Mouse (Mus musculus): ENCODE measurements around the gene Eif4h. TPM values are rescaled to one million over a fixed set of nuclear protein-coding genes. Genes with fewer than 3 reads are reported as not detected.
"Not testable (repeated sequence)": the region's sequence is repeated elsewhere in the genome, so short reads cannot be mapped to it uniquely, and the experiment has no call there.

Eif4h gene
- polyA plus RNA-seq, 1 experiment from 2014 or later, result 408 TPM

DNA sequence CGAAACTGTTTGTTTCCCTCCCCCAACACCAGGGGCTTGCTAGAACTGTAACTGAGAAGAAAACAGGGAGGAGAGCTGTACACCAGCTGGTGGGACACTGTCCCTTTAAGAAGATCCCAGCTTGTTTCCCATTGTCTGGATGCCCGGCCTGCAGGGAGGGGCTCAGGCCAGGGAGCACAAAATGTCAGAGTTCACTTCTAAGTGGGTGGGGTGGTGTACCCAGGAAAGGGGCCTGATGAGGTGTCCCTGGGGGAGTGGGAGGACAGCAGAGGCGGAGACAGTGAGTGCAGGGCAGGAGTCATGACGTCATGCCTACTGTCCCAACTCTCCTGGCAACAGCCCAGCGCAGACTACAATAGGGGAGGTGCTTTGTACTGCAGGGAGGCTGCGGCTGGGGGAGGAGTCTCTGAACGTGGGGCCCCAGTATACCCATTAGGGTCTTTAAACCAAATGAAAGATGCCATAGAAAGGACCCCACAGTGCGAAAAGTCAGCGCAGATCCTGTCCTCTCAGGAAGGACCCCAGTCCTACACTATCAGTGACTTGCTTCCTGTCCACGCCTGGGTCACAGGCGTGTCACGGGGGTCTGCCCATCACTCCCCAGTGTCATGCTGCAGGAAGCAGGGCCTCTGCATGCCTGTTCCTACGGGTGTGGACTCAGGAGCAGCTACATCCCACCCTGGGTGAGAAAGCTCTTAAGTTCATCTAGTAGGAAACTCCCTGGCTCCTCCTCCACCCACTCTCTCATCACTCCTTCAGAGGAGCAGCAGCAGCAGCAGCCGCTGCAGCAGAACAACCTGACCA, 36.9 kb upstream of the Eif4h start:
- Histone ChIP-seq H3K36me3 (peaks cover 18% of the 10 kb centered on the region), H3K4me1 (peaks cover 35% of the 10 kb centered on the region), H3K4me2 (peak overlapping the region; percentile 55), H3K27me3 (no peaks in the 10 kb centered on the region), H3K4me3 (peak overlapping the region; percentile 34), H3K9me3 (no peaks in the 10 kb centered on the region), H3K27ac (peak overlapping the region; percentile 82), H3K9ac (no peak overlapping the region)
- peak; percentile 72 for ATAC-seq (ENCODE audit: insufficient number of reproducible peaks, low FRiP score, low TSS enrichment, low read depth)
- WGBS, result 6% methylated on average over 14 of the region's 14 CpGs

DNA sequence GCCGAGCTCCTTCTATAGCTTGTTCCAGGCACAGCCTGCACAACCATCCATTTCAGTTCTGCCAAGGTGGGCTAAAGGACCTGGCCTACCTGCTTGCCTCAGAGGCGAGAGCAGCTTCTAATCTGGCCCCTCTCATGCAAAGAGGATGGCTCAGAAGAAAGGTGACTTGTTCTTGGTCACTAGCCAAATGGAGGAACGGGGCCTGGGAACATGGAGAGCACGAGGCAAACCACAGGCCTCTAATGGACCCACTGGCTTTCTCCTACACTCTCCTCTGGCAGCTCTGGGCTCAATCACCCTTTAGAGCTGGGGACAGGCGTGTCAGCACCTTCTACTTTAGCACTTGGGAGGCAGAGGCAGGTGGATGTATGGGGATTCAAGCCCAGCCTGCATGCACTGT, 35.7 kb upstream of the Eif4h start:
- no peak overlapping the region for H3K4me3 ChIP-seq
- WGBS, result 74% methylated on average over 5 of the region's 5 CpGs
- H3K4me1 ChIP-seq, result peaks cover 35% of the 10 kb centered on the region
- ATAC-seq (ENCODE audit: insufficient number of reproducible peaks, low FRiP score, low TSS enrichment, low read depth), result no peak
- no peaks in the 10 kb centered on the region for H3K9me3 ChIP-seq
- no peaks in the 10 kb centered on the region for H3K27me3 ChIP-seq
- peak overlapping the region; percentile 82 for H3K27ac ChIP-seq
- no peak overlapping the region for H3K4me2 ChIP-seq
- no peak overlapping the region for H3K9ac ChIP-seq
- peaks cover 23% of the 10 kb centered on the region for H3K36me3 ChIP-seq

DNA sequence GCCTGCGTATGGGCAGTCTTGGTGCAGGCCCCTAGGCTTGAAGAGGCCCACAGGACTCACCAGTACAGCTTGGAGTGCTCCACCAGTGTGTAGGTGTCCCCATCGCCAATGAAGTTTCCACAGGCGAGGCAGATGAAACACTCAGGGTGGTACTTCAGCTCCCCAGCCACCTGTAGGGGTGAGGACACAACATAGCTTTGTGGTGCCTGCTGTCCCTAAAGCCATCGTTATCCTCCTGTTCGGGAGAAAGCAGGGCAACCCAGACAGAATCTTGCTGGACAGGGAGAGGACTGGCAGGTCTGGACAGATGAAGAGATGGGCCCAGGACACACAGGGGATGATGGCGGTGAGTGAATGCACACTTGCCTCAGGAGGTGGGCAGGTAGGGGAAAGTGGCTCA, 33.3 kb upstream of the Eif4h start:
- Histone ChIP-seq H3K27me3 (no peaks in the 10 kb centered on the region), H3K4me1 (peaks cover 20% of the 10 kb centered on the region), H3K27ac (no peak overlapping the region), H3K9ac (no peak overlapping the region), H3K36me3 (peaks cover 40% of the 10 kb centered on the region), H3K4me2 (no peak overlapping the region), H3K9me3 (no peaks in the 10 kb centered on the region), H3K4me3 (no peak overlapping the region)
- ATAC-seq (ENCODE audit: insufficient number of reproducible peaks, low FRiP score, low TSS enrichment, low read depth), result no peak
- 87% methylated on average over 6 of the region's 6 CpGs for WGBS

DNA sequence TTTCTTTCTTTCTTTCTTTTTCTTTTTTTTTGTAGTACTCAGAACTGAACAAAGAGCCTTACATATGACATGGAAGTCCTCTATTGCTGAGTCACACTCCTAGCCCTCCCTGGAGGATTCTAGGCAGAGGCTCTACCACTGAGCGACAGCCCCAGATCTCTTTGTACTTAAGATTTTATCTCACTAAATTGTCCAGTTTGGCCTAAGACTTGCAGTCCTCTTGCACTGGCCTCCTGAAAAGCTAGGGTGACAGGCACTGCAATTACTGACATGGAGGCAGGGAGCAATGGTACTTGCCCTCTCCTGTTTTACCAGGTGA, 32.9 kb upstream of the Eif4h start:
- no peak overlapping the region for H3K9ac ChIP-seq
- H3K27me3 ChIP-seq, result no peaks in the 10 kb centered on the region
- H3K4me2 ChIP-seq, result no peak overlapping the region
- H3K27ac ChIP-seq, result no peak overlapping the region
- peaks cover 19% of the 10 kb centered on the region for H3K4me1 ChIP-seq
- 83% methylated on average over 1 of the region's 1 CpGs for WGBS
- no peak overlapping the region for H3K4me3 ChIP-seq
- H3K36me3 ChIP-seq, result peaks cover 45% of the 10 kb centered on the region
- no peaks in the 10 kb centered on the region for H3K9me3 ChIP-seq
- no peak for ATAC-seq (ENCODE audit: insufficient number of reproducible peaks, low FRiP score, low TSS enrichment, low read depth)

DNA sequence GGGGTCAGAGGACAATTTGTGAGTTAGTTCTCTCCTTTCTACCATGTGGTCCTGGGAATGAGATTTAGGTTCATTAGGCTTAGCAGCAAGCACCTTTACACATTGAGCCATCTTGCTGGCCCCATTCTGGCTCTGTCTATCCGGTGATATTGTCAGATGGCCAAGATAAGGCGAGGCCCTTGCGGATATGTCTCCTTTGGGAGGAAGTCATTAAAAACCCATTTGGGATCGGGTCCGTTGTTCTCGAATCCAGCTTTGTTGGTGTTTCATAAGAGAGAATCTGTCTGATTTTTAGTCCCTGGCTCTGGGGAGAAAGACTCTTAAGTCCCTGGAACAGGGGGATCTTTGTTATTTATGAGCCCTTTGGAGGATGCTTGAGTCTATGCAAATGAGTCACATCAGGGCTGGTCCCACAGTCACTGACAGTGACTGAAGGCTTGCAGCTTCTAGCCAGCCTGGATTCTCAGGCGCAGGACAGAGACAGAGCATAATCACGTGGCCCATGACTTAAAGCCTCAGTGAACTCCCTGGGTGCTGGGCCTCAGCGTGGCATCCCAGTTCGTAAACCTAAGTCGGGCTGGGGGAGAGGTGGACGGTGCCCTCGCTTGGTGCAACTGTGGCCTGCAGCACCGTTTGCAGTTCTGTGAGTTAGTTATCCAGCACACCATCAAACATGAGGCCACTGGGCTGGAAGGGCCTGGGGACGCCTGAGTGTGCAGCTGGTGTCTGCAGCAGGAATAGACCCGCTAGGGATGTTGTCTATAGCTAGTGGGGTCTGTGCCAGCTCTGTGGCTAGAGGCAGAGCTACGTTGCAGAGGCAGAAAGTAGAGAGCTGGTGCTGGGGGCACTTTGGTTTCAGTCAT, 32.3 kb upstream of the Eif4h start:
- WGBS, result 69% methylated on average over 17 of the region's 17 CpGs
- Histone ChIP-seq H3K27me3 (no peaks in the 10 kb centered on the region), H3K36me3 (peaks cover 47% of the 10 kb centered on the region), H3K4me2 (no peak overlapping the region), H3K9me3 (no peaks in the 10 kb centered on the region), H3K9ac (no peak overlapping the region), H3K4me3 (no peak overlapping the region), H3K4me1 (peaks cover 13% of the 10 kb centered on the region), H3K27ac (no peak overlapping the region)
- ATAC-seq (ENCODE audit: insufficient number of reproducible peaks, low FRiP score, low TSS enrichment, low read depth), result no peak

DNA sequence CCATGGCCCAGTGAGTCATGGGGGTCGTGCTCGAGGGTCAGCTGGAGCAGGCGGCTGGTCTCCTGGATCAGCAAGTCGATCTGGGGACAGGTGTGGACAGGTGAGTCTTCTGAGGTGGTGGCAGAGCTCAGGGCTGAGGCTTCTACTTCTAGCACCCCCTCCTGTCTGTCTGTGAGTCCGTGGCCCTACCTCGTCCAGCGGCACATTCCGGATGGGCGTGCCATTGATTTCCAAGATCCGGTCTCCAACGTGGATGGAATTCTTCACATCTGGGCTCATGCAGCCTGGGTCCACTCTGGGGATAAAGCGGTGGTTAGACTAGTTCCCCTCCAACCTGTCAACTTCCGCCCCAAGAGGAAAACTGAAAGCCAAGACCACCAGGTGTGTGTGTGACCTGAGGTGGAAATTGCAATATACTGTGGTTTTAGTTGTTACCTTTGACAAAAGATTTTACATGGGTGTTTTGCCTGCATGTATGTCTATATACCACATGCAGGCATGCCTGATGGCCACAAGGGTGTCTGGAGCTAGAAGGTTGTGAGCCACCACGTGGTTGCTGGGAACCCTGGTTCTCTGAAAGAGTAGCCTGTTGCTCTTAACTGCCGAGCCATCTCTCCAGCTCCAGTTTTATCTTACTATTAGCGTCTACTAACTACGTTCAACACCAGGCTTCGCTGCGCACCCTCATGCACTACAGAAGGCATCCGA, 29.9 kb upstream of the Eif4h start:
- Histone ChIP-seq H3K36me3 (peaks cover 67% of the 10 kb centered on the region), H3K4me1 (no peaks in the 10 kb centered on the region), H3K9me3 (no peaks in the 10 kb centered on the region), H3K27ac (no peak overlapping the region), H3K9ac (no peak overlapping the region), H3K4me2 (no peak overlapping the region), H3K4me3 (no peak overlapping the region), H3K27me3 (no peaks in the 10 kb centered on the region)
- no peak for ATAC-seq (ENCODE audit: insufficient number of reproducible peaks, low FRiP score, low TSS enrichment, low read depth)
- WGBS, result 73% methylated on average over 20 of the region's 20 CpGs

DNA sequence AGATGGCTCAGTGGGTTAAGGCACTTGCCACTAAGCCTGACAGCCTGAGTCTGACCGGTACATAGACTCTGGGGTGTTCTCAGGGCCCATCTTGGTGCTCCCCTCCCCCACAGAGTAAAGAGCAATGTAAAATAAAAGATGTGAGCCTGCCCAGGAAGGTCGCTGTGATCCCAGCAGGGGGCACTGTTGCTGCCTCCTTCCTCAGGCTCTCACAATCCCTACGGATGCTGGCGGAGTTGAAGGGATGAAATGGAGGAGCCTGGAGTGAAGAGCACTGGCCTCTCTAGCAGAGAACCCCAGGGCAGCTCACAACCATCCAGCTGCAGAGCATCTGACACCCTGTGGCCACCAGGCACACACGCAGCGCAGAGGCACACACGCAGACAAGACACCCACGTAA, 29.2 kb upstream of the Eif4h start:
- no peaks in the 10 kb centered on the region for H3K9me3 ChIP-seq
- peaks cover 74% of the 10 kb centered on the region for H3K36me3 ChIP-seq
- H3K4me3 ChIP-seq, result no peak overlapping the region
- H3K27ac ChIP-seq, result no peak overlapping the region
- H3K4me1 ChIP-seq, result no peaks in the 10 kb centered on the region
- H3K9ac ChIP-seq, result no peak overlapping the region
- 40% methylated on average over 8 of the region's 8 CpGs for WGBS
- ATAC-seq (ENCODE audit: insufficient number of reproducible peaks, low FRiP score, low TSS enrichment, low read depth), result peak; percentile 20; the same call in 1 of the 2 replicates
- no peaks in the 10 kb centered on the region for H3K27me3 ChIP-seq
- no peak overlapping the region for H3K4me2 ChIP-seq

DNA sequence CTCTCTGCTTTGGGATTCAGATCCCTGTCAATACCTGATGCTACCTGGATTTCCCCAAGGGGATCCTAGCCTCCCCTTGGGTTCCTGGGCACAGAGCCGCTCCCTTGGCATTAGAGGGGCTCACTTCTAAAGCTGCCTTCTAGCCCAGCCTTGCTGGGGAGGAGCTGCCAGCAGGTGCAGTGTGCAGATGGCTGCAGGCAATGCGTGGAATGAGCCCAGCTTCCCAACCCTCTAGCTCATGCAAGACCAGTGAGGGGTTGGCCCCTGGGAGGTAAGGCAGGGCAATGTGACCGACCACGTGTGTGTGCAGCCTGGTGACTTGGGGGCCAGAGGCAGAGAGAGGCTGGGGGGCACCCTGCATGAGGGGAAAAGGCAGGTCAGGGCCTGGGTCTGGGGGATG, 17.4 kb upstream of the Eif4h start:
- no peak for ATAC-seq (ENCODE audit: insufficient number of reproducible peaks, low FRiP score, low TSS enrichment, low read depth)
- 74% methylated on average over 4 of the region's 4 CpGs for WGBS
- Histone ChIP-seq H3K4me2 (no peak overlapping the region), H3K9me3 (no peaks in the 10 kb centered on the region), H3K27ac (no peak overlapping the region), H3K9ac (no peak overlapping the region), H3K36me3 (peaks cover 26% of the 10 kb centered on the region), H3K4me3 (no peak overlapping the region), H3K4me1 (peaks cover 6% of the 10 kb centered on the region), H3K27me3 (no peaks in the 10 kb centered on the region)

DNA sequence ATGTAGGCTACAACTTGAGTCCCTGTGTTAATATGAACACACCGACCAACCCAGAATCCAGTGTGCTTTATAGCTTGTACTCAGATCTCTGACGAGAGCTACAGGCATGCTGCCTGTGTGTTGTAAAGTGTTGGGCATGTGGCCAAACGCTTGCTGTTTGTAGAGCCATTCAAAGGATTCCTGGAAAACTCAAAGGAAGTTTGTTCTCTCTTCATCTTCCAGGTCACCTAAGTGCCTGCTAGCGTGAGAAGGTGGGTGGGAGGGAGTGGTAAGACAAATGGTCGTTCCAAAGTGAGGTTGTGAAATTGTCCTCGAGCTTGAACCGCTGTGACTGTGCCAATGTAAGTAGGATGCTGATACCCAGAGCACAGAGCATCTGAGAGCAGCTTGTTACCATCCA, 12.7 kb upstream of the Eif4h start:
- peaks cover 6% of the 10 kb centered on the region for H3K4me1 ChIP-seq
- H3K4me2 ChIP-seq, result no peak overlapping the region
- H3K27me3 ChIP-seq, result no peaks in the 10 kb centered on the region
- no peak; the same call in 1 of the 2 replicates for ATAC-seq (ENCODE audit: insufficient number of reproducible peaks, low FRiP score, low TSS enrichment, low read depth)
- no peak overlapping the region for H3K4me3 ChIP-seq
- H3K9ac ChIP-seq, result no peak overlapping the region
- no peak overlapping the region for H3K27ac ChIP-seq
- H3K9me3 ChIP-seq, result no peaks in the 10 kb centered on the region
- WGBS, result 16% methylated on average over 7 of the region's 7 CpGs
- no peaks in the 10 kb centered on the region for H3K36me3 ChIP-seq

DNA sequence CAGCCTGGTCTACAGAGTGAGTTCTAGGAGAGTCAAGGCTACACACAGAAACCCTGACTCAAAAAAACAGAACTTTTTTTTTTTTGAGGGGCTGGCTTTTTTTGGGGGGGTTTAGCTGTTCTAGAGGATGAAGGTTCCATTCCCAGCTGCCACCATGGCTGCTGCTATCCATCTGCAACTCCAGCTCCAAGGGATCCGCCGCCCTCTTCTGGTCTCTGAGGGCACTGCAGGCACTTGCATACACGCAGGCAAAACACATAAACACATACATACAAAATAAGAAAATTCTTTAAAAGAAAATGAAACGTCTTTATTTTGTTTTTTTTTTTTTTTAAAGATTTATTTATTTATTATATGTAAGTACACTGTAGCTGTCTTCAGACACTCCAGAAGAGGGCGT, 11.6 kb upstream of the Eif4h start:
- ATAC-seq (ENCODE audit: insufficient number of reproducible peaks, low FRiP score, low TSS enrichment, low read depth), result no peak
- no peaks in the 10 kb centered on the region for H3K36me3 ChIP-seq
- H3K4me2 ChIP-seq, result no peak overlapping the region
- peaks cover 6% of the 10 kb centered on the region for H3K4me1 ChIP-seq
- no peak overlapping the region for H3K27ac ChIP-seq
- H3K27me3 ChIP-seq, result no peaks in the 10 kb centered on the region
- no peak overlapping the region for H3K9ac ChIP-seq
- WGBS, result 51% methylated on average over 5 of the region's 5 CpGs
- no peaks in the 10 kb centered on the region for H3K9me3 ChIP-seq
- H3K4me3 ChIP-seq, result no peak overlapping the region

DNA sequence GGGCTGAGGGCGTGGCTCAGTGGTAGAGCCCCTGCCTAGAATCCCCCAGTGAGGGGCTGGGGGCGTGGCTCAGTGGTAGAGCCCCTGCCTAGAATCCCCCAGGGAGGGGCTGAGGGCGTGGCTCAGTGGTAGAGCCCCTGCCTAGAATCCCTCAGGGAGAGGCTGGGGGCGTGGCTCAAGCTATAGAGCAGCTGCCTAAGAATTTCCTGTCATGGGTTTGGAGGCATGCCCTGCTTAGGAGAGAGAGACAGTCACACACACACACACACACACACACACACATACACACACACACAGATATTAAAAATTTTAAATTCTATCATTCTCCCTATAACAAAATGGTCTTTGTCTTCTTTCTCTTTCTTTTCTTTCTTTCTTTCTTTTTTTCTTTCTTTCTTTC, 9.7 kb upstream of the Eif4h start:
- not testable (repeated sequence) for H3K9me3 ChIP-seq; H3K9ac ChIP-seq; H3K27me3 ChIP-seq; H3K36me3 ChIP-seq; H3K4me2 ChIP-seq; ATAC-seq (ENCODE audit: insufficient number of reproducible peaks, low FRiP score, low TSS enrichment, low read depth); H3K4me1 ChIP-seq; H3K27ac ChIP-seq; H3K4me3 ChIP-seq
- 64% methylated on average over 4 of the region's 4 CpGs for WGBS

DNA sequence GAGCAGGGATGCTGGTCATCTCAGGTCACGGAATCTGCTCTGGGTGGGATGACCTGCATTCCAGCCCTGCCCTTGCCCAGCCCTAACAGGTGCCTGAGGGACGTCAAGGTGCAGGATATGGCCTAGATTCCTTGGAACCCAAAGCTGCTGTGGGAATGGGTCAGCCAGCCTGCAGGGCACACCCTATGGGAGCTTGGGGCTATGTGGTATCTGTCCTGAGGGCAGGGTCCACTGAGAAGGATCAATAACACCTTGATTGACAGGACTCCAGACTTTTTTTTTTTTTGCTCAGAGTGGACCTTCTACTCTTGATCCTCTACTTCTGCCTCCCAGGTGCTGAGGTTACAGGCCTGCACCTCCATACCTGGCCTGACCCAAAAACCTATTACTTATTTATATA, 8.1 kb upstream of the Eif4h start:
- Histone ChIP-seq H3K9me3 (no peaks in the 10 kb centered on the region), H3K36me3 (no peaks in the 10 kb centered on the region), H3K9ac (no peak overlapping the region), H3K4me3 (no peak overlapping the region), H3K4me1 (peaks cover 6% of the 10 kb centered on the region), H3K27me3 (no peaks in the 10 kb centered on the region), H3K27ac (no peak overlapping the region), H3K4me2 (no peak overlapping the region)
- ATAC-seq (ENCODE audit: insufficient number of reproducible peaks, low FRiP score, low TSS enrichment, low read depth), result no peak
- WGBS, result 66% methylated on average over 2 of the region's 2 CpGs
